Mouse (Mus musculus) limb, embryonic 13.5 days (tissue): Measurements from ENCODE around the gene Olfr625-ps1. TPM values are rescaled to one million over a fixed set of nuclear protein-coding genes. Genes with fewer than 3 reads are reported as not detected.
"Not testable (repeated sequence)": the region's sequence is repeated elsewhere in the genome, so short reads cannot be mapped to it uniquely, and the experiment has no call there.

ENCODE experiments used
- ATAC-seq: fragments of 200-750 bp; cut with Nextera tagmentation; 2 replicates; pipeline ENCODE4 v1.8.0; 2017; ENCODE audit warnings: low read depth, moderate number of reproducible peaks, moderate TSS enrichment; ENCODE audit not compliant: low FRiP score
- H3K27ac ChIP-seq: fragments of 300-500 bp; sonication (generic); 2 replicates; pipeline ENCODE4 v1.5.1; 2015; ENCODE audit warnings: inconsistent platforms, mild to moderate bottlenecking, moderate library complexity
- H3K27me3 ChIP-seq: fragments of 300-500 bp; sonication (generic); 2 replicates; pipeline ENCODE4 v1.6.1; 2015; ENCODE audit warnings: mild to moderate bottlenecking, inconsistent platforms
- H3K36me3 ChIP-seq: fragments of 300-500 bp; sonication (generic); 2 replicates; pipeline ENCODE4 v1.6.1; 2015; ENCODE audit warnings: inconsistent platforms, mild to moderate bottlenecking, moderate library complexity
- H3K4me1 ChIP-seq: fragments of 300-500 bp; sonication (generic); 2 replicates; pipeline ENCODE4 v1.6.1; 2015; ENCODE audit warnings: inconsistent platforms
- H3K4me2 ChIP-seq: fragments of 300-500 bp; sonication (generic); replicated peaks from 2 replicates; pipeline ENCODE4 v1.6.1; 2015; ENCODE audit warnings: inconsistent platforms, mild to moderate bottlenecking, moderate library complexity
- H3K4me3 ChIP-seq: fragments of 300-500 bp; sonication (generic); 2 replicates; pipeline ENCODE4 v1.5.1; 2015; ENCODE audit warnings: moderate library complexity, mild to moderate bottlenecking, inconsistent platforms
- H3K9ac ChIP-seq: fragments of 300-500 bp; sonication (generic); 2 replicates; pipeline ENCODE4 v1.6.1; 2015; ENCODE audit warnings: mild to moderate bottlenecking, inconsistent platforms
- H3K9me3 ChIP-seq: fragments of 300-500 bp; sonication (generic); 2 replicates; pipeline ENCODE4 v1.6.1; 2016; ENCODE audit warnings: inconsistent platforms
- WGBS: fragments of 180-500 bp; shearing (Covaris S2); methylation state at CpG from one replicate; pipeline ENCODE4 v1.1.7; 2015; 5-methylcytosine and 5-hydroxymethylcytosine counted together
- polyA plus RNA-seq: library from polyadenylated mRNA; unstranded; fragments of >200 nt; fragmentation: Nextera tagmentation; extraction: Ambion mirVana; gene quantifications from 2 replicates; pipeline ENCODE4 v1.2.1, GENCODE M21; 2015

Gene Olfr625-ps1
- polyA plus RNA-seq: not detected in 2 replicates

- no peak within 1 kb of the TSS for H3K4me3 ChIP-seq
- no peaks in the 10 kb centered on the region for H3K36me3 ChIP-seq
- no peak for ATAC-seq
- no peaks in the 10 kb centered on the region for H3K27me3 ChIP-seq
- H3K4me1 ChIP-seq: no peaks in the 10 kb centered on the region
- no peak within 1 kb of the TSS for H3K9ac ChIP-seq
- no peak within 1 kb of the TSS for H3K27ac ChIP-seq
- H3K4me2 ChIP-seq: no peak within 1 kb of the TSS
- no peaks in the 10 kb centered on the region for H3K9me3 ChIP-seq
Observed at GRCm38 (mm10) chr7:103682420-103682819, at the start of gene Olfr625-ps1. Gene Olfr625-ps1 (plus strand): TSS chr7:103682720.

GRCm38 (mm10) chr7:103636795-103637194, 45.7 kb upstream of the Olfr625-ps1 start:
- H3K9ac ChIP-seq: no peak overlapping the region
- ATAC-seq: no peak
- H3K9me3 ChIP-seq: no peaks in the 10 kb centered on the region

GRCm38 (mm10) chr7:103642602-103643001, 39.9 kb upstream of the Olfr625-ps1 start, which contains the start of gene Olfr622:
Gene Olfr622 (minus strand): TSS chr7:103642702.
- Histone ChIP-seq H3K27me3 (no peaks in the 10 kb centered on the region), H3K4me1 (no peaks in the 10 kb centered on the region), H3K4me2 (no peak within 1 kb of the TSS), H3K27ac (no peak within 1 kb of the TSS), H3K9ac (no peak within 1 kb of the TSS), H3K9me3 (no peaks in the 10 kb centered on the region), H3K4me3 (no peak within 1 kb of the TSS), H3K36me3 (no peaks in the 10 kb centered on the region)
- 86% methylated on average over 1 of the region's 1 CpGs for WGBS
- ATAC-seq: no peak

More at GRCm38 (mm10) chr7:103636795-103637194, 45.7 kb upstream of the Olfr625-ps1 start:
- no peaks in the 10 kb centered on the region for H3K27me3 ChIP-seq
- no peaks in the 10 kb centered on the region for H3K4me1 ChIP-seq
- no peak overlapping the region for H3K4me2 ChIP-seq
- no peaks in the 10 kb centered on the region for H3K36me3 ChIP-seq
- no peak overlapping the region for H3K27ac ChIP-seq
- H3K4me3 ChIP-seq: no peak overlapping the region

- ATAC-seq: no peak
- Histone ChIP-seq H3K36me3 (no peaks in the 10 kb centered on the region), H3K9ac (no peak overlapping the region), H3K4me1 (no peaks in the 10 kb centered on the region), H3K9me3 (no peaks in the 10 kb centered on the region), H3K27ac (no peak overlapping the region), H3K4me2 (no peak overlapping the region), H3K27me3 (no peaks in the 10 kb centered on the region), H3K4me3 (no peak overlapping the region)
- 77% methylated on average over 4 of the region's 4 CpGs for WGBS
Observed at GRCm38 (mm10) chr7:103644070-103644469, 38.5 kb upstream of the Olfr625-ps1 start.

- H3K27me3 ChIP-seq: no peaks in the 10 kb centered on the region
- H3K9ac ChIP-seq: no peak within 1 kb of the TSS
- ATAC-seq: no peak
- H3K9me3 ChIP-seq: no peaks in the 10 kb centered on the region
- H3K4me1 ChIP-seq: no peaks in the 10 kb centered on the region
- no peak within 1 kb of the TSS for H3K4me2 ChIP-seq
- no peak within 1 kb of the TSS for H3K27ac ChIP-seq
- no peak within 1 kb of the TSS for H3K4me3 ChIP-seq
- H3K36me3 ChIP-seq: no peaks in the 10 kb centered on the region
Observed at GRCm38 (mm10) chr7:103663598-103663997, 18.9 kb upstream of the Olfr625-ps1 start, which contains the start of gene Olfr623. Gene Olfr623 (minus strand): TSS chr7:103663698.

GRCm38 (mm10) chr7:103671091-103671490, 11.4 kb upstream of the Olfr625-ps1 start, which contains the start of gene Olfr624:
Gene Olfr624 (minus strand): TSS chr7:103671191.
- Histone ChIP-seq H3K9ac (no peak within 1 kb of the TSS), H3K9me3 (no peaks in the 10 kb centered on the region), H3K4me2 (no peak within 1 kb of the TSS), H3K4me3 (no peak within 1 kb of the TSS), H3K36me3 (no peaks in the 10 kb centered on the region), H3K4me1 (no peaks in the 10 kb centered on the region), H3K27me3 (no peaks in the 10 kb centered on the region), H3K27ac (no peak within 1 kb of the TSS)
- WGBS: 95% methylated on average over 2 of the region's 2 CpGs
- no peak for ATAC-seq

GRCm38 (mm10) chr7:103699469-103699868, 16.9 kb downstream of the Olfr625-ps1 start:
- Histone ChIP-seq H3K27ac (no peak overlapping the region), H3K9me3 (no peaks in the 10 kb centered on the region), H3K36me3 (no peaks in the 10 kb centered on the region), H3K27me3 (no peaks in the 10 kb centered on the region), H3K4me3 (no peak overlapping the region), H3K4me2 (no peak overlapping the region), H3K4me1 (no peaks in the 10 kb centered on the region), H3K9ac (no peak overlapping the region)
- 90% methylated on average over 4 of the region's 4 CpGs for WGBS
- ATAC-seq: no peak

GRCm38 (mm10) chr7:103712024-103712423, 29.5 kb downstream of the Olfr625-ps1 start:
- 31% methylated on average over 2 of the region's 2 CpGs for WGBS
- no peak overlapping the region for H3K9ac ChIP-seq
- no peak overlapping the region for H3K4me2 ChIP-seq
- ATAC-seq: no peak
- no peaks in the 10 kb centered on the region for H3K27me3 ChIP-seq
- H3K36me3 ChIP-seq: no peaks in the 10 kb centered on the region
- no peak overlapping the region for H3K27ac ChIP-seq
- H3K9me3 ChIP-seq: no peaks in the 10 kb centered on the region
- no peak overlapping the region for H3K4me3 ChIP-seq
- H3K4me1 ChIP-seq: no peaks in the 10 kb centered on the region

GRCm38 (mm10) chr7:103714371-103714770, 31.9 kb downstream of the Olfr625-ps1 start, which contains the start of gene Olfr243:
Gene Olfr243 (plus strand): TSS chr7:103714671.
- ATAC-seq: no peak
- no peaks in the 10 kb centered on the region for H3K4me1 ChIP-seq
- no peak within 1 kb of the TSS for H3K9ac ChIP-seq
- no peaks in the 10 kb centered on the region for H3K27me3 ChIP-seq
- no peak within 1 kb of the TSS for H3K4me2 ChIP-seq
- H3K9me3 ChIP-seq: no peaks in the 10 kb centered on the region
- no peaks in the 10 kb centered on the region for H3K36me3 ChIP-seq
- no peak within 1 kb of the TSS for H3K27ac ChIP-seq
- H3K4me3 ChIP-seq: no peak within 1 kb of the TSS

- ATAC-seq, H3K4me2 ChIP-seq, H3K4me1 ChIP-seq, H3K27me3 ChIP-seq, H3K9ac ChIP-seq, H3K36me3 ChIP-seq, H3K4me3 ChIP-seq, H3K9me3 ChIP-seq, H3K27ac ChIP-seq: not testable (repeated sequence)
- WGBS: 87% methylated on average over 1 of the region's 1 CpGs
Observed at GRCm38 (mm10) chr7:103716398-103716797, 33.9 kb downstream of the Olfr625-ps1 start.

GRCm38 (mm10) chr7:103730074-103730473, 47.6 kb downstream of the Olfr625-ps1 start, which contains the start of gene Olfr628:
Gene Olfr628 (plus strand): TSS chr7:103730374.
- Histone ChIP-seq H3K9ac (no peak within 1 kb of the TSS), H3K4me1 (no peaks in the 10 kb centered on the region), H3K27ac (no peak within 1 kb of the TSS), H3K4me2 (no peak within 1 kb of the TSS), H3K9me3 (no peaks in the 10 kb centered on the region), H3K4me3 (no peak within 1 kb of the TSS), H3K36me3 (no peaks in the 10 kb centered on the region), H3K27me3 (no peaks in the 10 kb centered on the region)
- WGBS: 80% methylated on average over 1 of the region's 1 CpGs
- no peak for ATAC-seq
